Mouse (Mus musculus) spleen, postnatal 4 days (tissue): Measurements from ENCODE around the gene Mical2.

Experiments
- DNase-seq, 2 experiments: peaks; one replicate each; pipeline ENCODE4 v3.0.0; 2022; ENCODE audit warnings: low spot score in 2 of 2

Gene Mical2

GRCm38 (mm10) chr7:112225615-112226262, at the start of gene Mical2:
Gene Mical2, plus strand, starts transcription at chr7:112225856.
- peak; percentile 76 to 84 for DNase-seq

GRCm38 (mm10) chr7:112176627-112177026, 49.0 kb upstream of the Mical2 start:
- no peak for DNase-seq

- peak; percentile 60 to 83 for DNase-seq
These were observed 45.4 kb upstream of the Mical2 start for GRCm38 (mm10) chr7:112180235-112180705.

- DNase-seq = peak; percentile 72 to 89
These were observed 42.3 kb upstream of the Mical2 start for GRCm38 (mm10) chr7:112183258-112183841.

GRCm38 (mm10) chr7:112184519-112185225, 41.0 kb upstream of the Mical2 start:
- DNase-seq = no peak

- no peak for DNase-seq
These were observed 40.4 kb upstream of the Mical2 start for GRCm38 (mm10) chr7:112185226-112185745.

DNA sequence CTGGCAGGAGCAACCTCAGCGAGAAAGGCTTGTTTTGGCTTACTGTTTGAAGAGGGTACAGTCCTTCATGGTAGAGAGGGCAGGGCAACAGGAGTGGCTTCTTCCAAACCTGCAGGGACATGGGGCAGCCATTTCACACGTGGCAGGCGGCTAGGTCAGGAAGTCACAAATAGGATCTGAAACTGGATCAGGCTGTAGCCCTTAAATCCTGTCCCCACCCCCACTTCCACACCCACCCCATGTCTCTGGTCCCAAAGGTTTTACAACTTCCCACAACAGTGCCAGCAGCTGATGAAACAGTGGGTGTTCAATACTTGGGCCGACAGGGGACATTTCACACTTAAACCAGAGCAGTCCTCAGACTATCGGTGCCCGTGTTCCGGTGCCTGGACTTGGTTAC, 38.8 kb upstream of the Mical2 start:
- no peak for DNase-seq

DNA sequence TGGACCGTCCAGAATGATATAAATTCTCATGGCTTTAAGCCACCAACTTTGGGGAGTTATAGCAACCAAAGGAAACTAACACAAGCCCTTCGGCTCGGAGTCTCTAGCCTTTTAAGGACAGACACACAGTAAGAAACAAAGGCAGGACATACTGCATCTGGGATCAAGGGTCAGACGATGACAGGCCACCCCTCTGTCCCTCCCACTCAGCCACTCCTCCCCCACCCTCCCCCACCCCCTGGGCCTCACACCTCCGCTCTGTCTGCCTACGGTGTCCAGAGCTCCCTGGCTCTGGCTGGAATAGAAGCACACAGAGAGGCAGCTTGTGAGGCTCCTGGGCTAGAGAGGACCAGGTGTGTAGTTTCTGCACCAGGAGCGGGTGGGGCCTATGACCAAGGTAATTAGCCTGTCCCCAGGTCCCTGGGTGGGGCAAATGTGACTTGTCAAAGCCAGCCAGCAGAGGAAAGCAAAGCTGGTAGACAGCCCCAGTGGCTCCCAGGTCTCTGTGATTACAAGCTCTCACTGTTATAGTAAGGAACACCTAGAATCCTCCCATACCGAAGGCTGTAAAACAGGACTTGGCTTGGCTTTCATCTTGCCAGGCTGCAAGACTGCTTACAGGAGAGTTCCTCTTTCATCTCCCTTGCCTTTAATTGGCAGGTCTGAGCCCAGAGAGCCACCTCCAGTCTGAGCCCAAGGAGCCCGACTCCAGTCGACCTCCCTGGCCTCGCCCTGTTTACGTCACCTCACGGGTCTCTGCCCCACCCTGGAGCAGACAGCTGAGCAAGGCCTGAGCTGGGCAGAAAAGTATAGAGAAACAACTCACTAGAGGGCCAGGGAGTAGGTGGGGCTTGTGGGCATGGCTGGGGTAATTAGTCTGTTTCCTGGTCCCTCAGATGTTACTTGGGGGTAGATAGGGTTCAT, 37.9 kb upstream of the Mical2 start:
- no peak for DNase-seq

DNA sequence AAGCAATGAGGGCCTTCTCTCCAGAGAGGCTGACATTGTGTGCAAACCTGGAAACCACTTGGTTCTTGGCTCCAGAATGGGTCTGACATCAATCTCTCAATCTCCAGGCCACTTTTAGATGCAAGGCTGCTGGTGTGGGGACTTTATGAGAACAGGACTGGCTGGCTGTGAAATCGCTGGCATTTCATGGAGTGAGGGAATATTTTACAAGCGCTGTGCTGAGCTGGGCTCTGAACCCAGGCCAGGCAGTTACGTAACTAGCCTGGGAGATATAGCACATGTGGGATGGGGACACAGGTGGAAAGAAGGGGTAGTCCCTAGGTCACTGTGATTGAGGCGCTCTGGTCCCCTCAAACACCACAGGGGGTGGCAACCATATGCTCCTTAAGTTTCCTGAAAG, 33.4 kb upstream of the Mical2 start:
- DNase-seq = no peak

- no peak for DNase-seq
These were observed 32.9 kb upstream of the Mical2 start for GRCm38 (mm10) chr7:112192778-112193177.

- DNase-seq = no peak
These were observed 31.4 kb upstream of the Mical2 start for GRCm38 (mm10) chr7:112194286-112194685.

GRCm38 (mm10) chr7:112197461-112197860, 28.2 kb upstream of the Mical2 start:
- no peak for DNase-seq

GRCm38 (mm10) chr7:112199343-112199742, 26.3 kb upstream of the Mical2 start:
- DNase-seq = no peak

DNA sequence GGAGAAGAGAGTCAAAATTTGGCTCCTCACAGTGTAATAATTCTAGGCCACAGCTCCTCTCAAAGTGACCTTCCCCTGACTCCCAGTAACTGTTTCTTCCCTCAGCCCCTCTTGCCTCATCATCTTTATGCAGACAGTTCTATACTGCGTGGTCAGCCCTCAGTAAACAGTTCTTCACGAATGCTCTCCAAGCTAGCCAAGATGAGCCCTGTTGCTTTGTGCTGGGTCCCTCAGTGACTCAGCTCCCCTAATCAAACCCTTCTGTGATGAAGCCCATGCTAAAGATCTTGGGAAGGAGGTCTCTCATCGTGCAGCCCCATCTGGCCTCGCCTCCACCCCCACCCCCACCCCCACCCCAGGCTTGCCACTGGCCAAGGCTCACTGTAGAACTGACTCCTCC, 24.9 kb upstream of the Mical2 start:
- DNase-seq = no peak

DNA sequence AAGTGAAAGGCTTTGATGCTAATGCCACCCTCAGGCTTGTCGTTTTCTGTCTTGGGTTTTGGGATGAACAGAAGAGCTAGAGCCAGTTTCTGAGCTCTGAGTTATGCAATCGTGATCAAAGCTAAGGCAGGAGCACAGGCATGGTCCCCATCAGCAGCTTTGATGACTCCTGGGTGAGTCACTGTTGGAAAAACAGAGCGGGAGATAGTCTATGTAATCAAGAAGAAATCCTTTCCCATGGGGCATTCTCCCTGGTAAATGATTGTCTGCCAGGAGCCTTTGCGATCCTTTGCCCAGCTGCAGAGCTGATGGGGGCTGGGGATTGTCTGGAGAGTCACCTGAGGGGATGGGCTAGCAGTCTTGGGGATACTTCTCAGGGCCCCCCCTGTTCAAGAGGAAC, 23.5 kb upstream of the Mical2 start:
- no peak for DNase-seq

- no peak for DNase-seq
These were observed 22.8 kb upstream of the Mical2 start for GRCm38 (mm10) chr7:112202843-112203242.

GRCm38 (mm10) chr7:112203937-112204336, 21.7 kb upstream of the Mical2 start:
- DNase-seq = no peak

GRCm38 (mm10) chr7:112204380-112204963, 21.2 kb upstream of the Mical2 start:
- DNase-seq = no peak

DNA sequence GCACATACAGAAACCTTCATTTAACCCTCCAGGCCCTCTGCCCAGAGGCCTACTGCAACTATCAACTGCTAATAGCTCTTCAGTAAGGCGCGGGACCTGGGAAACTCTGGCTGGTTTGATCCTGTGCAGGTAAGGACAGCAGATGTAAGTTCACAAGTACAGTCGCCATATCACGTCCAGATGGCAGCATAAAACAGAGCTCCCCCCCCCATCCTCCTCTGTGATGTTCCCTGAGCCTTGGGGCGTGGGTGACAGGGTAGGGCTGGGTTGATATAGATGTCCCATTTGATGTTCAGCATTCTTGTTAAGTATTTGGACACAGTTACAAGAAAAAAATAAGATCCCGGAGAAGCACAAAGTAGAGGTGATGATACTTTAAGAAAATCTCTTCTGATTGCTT, 20.1 kb upstream of the Mical2 start:
- no peak for DNase-seq

DNA sequence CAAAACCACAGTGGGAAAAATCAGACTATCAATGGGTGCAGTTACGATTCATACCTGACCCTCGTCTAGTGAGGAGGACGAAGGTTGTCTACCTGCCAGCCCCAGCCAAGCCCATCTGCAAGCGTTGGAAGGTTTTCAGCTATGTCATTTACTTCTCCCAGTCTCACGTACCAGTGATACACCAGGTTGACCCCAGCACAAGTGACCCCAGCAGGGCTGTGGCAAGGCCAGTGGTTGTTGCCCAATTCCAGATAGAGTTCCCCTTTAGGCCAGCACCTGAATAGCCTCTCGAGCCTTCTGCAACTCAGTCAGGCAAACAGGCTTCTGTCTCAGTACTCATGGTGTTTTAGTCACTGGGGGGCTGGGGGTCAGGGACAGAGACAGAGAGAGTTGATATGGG, 17.9 kb upstream of the Mical2 start:
- DNase-seq = no peak
